Mouse (Mus musculus) cerebellum, adult 2 months (tissue): Measurements from ENCODE around the gene Tmem184b.

ENCODE experiments used
- CTCF ChIP-seq: fragments of 200-500 bp; IDR thresholded peaks from 2 replicates; pipeline ENCODE4 v1.5.1; 2011; ENCODE audit warnings: low read depth, mild to moderate bottlenecking, control low read depth, low read length, moderate library complexity, borderline replicate concordance; ENCODE audit not compliant: insufficient read depth
- POLR2A ChIP-seq: fragments of 200-500 bp; IDR thresholded peaks from 2 replicates; pipeline ENCODE4 v1.6.1; 2011; ENCODE audit warnings: low read length, control low read depth, borderline replicate concordance; ENCODE audit not compliant: insufficient read depth

DNA sequence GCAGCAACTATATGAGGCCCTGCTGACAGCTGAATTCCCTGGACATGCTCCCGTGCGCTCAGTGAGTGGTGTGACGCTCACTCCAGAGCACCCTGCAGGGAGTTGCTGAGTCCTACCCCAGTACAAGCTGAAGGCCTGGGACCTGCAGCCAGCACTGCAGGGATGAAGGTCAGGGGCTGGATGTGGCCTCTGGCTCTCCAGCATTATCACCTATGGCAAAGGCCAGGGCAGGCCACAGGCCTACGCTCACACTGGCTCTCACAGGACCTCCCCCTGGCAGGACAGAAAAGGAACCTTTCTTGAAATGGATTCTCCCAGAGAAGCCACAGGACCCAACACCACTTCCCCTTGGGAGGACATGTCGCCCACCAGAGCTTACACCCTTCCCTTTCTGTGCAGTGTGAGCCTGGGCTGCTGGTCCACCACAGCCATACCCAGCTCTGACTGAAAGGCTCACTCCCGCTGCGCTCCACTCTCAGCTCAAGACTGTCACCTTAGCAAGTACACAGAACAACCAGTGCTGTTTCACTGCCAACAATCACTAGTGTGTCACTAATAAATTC, 33.0 kb downstream of the Tmem184b start:
- TF ChIP-seq CTCF (no peak), POLR2A (no peak)
